Mouse (Mus musculus) stomach, embryonic 16.5 days (tissue): ENCODE measurements around the gene Krt82. TPM values are rescaled to one million over a fixed set of nuclear protein-coding genes. Genes with fewer than 3 reads are reported as not detected.

ENCODE experiments used
- ATAC-seq: fragments of 200-750 bp; cut with Nextera tagmentation; 2 replicates; pipeline ENCODE4 v1.8.0; 2017; ENCODE audit warnings: moderate number of reproducible peaks, moderate TSS enrichment; ENCODE audit not compliant: insufficient read depth, low FRiP score
- H3K27ac ChIP-seq: fragments of 300-500 bp; sonication (generic); 2 replicates; pipeline ENCODE4 v1.5.1; 2014; ENCODE audit warnings: low read length
- H3K27me3 ChIP-seq: fragments of 300-500 bp; sonication (generic); 2 replicates; pipeline ENCODE4 v1.6.1; 2014; ENCODE audit warnings: low read length, control low read depth, mixed read lengths; ENCODE audit not compliant: control insufficient read depth, insufficient read depth
- H3K36me3 ChIP-seq: fragments of 300-500 bp; sonication (generic); 2 replicates; pipeline ENCODE4 v1.6.1; 2014; ENCODE audit warnings: low read length; ENCODE audit not compliant: control insufficient read depth, insufficient read depth
- H3K4me1 ChIP-seq: fragments of 300-500 bp; sonication (generic); 2 replicates; pipeline ENCODE4 v1.6.1; 2014; ENCODE audit warnings: low read length, control low read depth, mixed read lengths; ENCODE audit not compliant: control insufficient read depth, insufficient read depth
- H3K4me2 ChIP-seq: fragments of 300-500 bp; sonication (generic); 2 replicates; pipeline ENCODE4 v1.6.1; 2014; ENCODE audit warnings: low read depth, low read length, mixed read lengths
- H3K4me3 ChIP-seq: fragments of 300-500 bp; sonication (generic); replicated peaks from 2 replicates; pipeline ENCODE4 v1.5.1; 2014; ENCODE audit warnings: mild to moderate bottlenecking, low read length
- H3K9ac ChIP-seq: fragments of 300-500 bp; sonication (generic); 2 replicates; pipeline ENCODE4 v1.6.1; 2014; ENCODE audit warnings: low read length
- H3K9me3 ChIP-seq: fragments of 300-500 bp; sonication (generic); replicated peaks from 2 replicates; pipeline ENCODE4 v1.6.1; 2016; ENCODE audit warnings: low read length, control low read depth; ENCODE audit not compliant: control insufficient read depth
- WGBS: fragments of 180-500 bp; shearing (Covaris S2); extraction: QIAGEN DNeasy Blood & Tissue Kit; methylation state at CpG from one replicate; pipeline ENCODE4 v1.1.7; 2014; 5-methylcytosine and 5-hydroxymethylcytosine counted together
- polyA plus RNA-seq: library from polyadenylated mRNA; unstranded; fragments of >200 nt; fragmentation: Nextera tagmentation; extraction: Ambion mirVana; gene quantifications from 2 replicates; pipeline ENCODE4 v1.2.1, GENCODE M21; 2015

Krt82 gene
- not detected in 2 replicates for polyA plus RNA-seq

DNA sequence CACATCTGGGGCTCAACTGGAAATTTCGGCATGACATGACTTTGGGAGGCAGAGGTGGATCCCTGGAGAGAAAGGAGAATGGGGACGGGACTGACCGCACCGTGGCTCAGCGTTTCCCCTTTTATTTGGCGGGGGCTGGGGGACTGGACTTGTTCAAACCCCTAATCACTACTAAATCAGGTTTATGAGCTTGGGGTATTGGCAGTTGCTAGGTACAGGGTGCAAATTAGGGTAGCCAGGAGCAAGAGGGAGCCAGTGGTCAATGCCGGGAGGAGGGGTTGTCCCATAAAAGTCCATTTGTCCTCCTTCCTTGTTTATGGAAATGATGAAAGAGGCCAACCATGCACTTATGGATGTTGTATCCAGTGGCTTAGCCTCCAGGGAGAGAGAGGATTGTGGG is at the start of gene Krt82:
Gene Krt82, minus strand, starts transcription at position 101 of the 400 bp plus-strand sequence.
- H3K9ac ChIP-seq, result no peak within 1 kb of the TSS
- H3K36me3 ChIP-seq, result no peaks in the 10 kb centered on the region
- H3K9me3 ChIP-seq, result no peaks in the 10 kb centered on the region
- ATAC-seq, result no peak
- no peaks in the 10 kb centered on the region for H3K27me3 ChIP-seq
- no peak within 1 kb of the TSS for H3K27ac ChIP-seq
- no peak within 1 kb of the TSS for H3K4me3 ChIP-seq
- H3K4me2 ChIP-seq, result no peak within 1 kb of the TSS
- WGBS, result 85% methylated on average over 7 of the region's 7 CpGs
- H3K4me1 ChIP-seq, result peaks cover 9% of the 10 kb centered on the region

DNA sequence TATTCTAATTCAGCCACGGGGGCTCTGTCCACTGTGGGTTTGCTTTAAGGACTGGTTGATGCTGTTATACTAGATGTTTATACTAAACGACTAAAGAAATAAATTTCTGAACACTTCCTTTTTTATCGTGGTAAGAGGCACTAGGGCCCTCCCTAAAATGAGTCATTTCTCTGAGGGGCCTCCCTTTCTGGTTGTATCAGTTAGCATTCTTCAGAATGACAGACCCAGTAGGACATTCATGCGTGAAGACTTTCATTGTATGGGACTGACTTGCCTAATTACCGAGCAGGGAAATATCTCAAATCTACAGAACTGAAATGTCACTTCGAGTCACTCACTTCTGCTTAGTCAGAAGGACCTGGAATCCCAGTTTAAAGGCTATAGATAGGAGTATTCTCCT is 48.7 kb upstream of the Krt82 start:
- Histone ChIP-seq H3K27ac (no peak overlapping the region), H3K9me3 (no peaks in the 10 kb centered on the region), H3K36me3 (no peaks in the 10 kb centered on the region), H3K9ac (no peak overlapping the region), H3K4me1 (no peaks in the 10 kb centered on the region), H3K27me3 (no peaks in the 10 kb centered on the region), H3K4me3 (no peak overlapping the region), H3K4me2 (no peak overlapping the region)
- WGBS, result 38% methylated on average over 6 of the region's 6 CpGs
- no peak for ATAC-seq

DNA sequence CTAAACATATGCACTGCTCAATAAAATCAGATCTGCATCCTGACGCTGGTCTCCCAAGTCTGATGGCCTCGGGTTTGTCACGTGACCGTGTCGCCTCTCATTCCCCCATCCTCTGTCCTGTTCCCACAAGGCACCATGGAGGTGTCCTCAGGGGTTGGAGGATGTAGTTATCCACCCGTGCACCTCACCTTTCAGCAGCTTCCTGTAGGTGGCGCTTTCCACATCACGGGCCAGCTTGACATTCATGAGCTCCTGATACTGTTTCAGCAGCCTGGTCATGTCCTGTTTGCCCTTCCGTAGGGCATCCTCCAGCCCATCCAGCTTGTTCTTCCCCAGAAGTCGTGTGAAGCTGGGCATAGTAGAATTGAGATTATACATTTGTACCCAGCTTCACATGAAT is 37.7 kb upstream of the Krt82 start:
- Histone ChIP-seq H3K4me1 (0 out of 2 replicates have a peak, but pooled peaks cover 3% of the 10 kb centered on the region), H3K4me2 (no peak overlapping the region), H3K9ac (no peak overlapping the region), H3K27me3 (no peaks in the 10 kb centered on the region), H3K36me3 (no peaks in the 10 kb centered on the region), H3K27ac (no peak overlapping the region), H3K9me3 (no peaks in the 10 kb centered on the region), H3K4me3 (no peak overlapping the region)
- 77% methylated on average over 10 of the region's 10 CpGs for WGBS
- no peak for ATAC-seq

DNA sequence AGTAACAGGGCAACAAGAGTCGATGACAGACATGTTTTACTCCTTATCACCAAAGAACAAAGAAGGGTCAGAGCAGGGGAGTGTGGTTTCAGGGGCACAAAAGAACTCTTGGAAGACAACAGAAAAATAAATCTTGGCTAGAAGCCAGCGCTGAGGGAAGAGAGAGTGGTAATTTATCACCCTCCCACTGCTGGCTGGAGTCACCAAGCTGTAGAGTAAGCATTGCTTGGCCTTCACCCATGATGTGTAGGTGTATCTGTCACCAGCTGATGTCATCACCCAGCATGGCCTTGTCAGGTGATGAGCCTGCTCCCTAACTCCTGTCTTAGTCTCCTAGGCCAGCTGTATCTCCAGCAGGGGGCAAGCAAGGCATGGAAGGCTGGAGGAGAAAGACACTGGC is 34.0 kb upstream of the Krt82 start:
- WGBS, result 17% methylated on average over 2 of the region's 2 CpGs
- ATAC-seq, result no peak
- Histone ChIP-seq H3K27ac (no peak overlapping the region), H3K36me3 (no peaks in the 10 kb centered on the region), H3K9me3 (no peaks in the 10 kb centered on the region), H3K27me3 (no peaks in the 10 kb centered on the region), H3K4me3 (no peak overlapping the region), H3K9ac (no peak overlapping the region), H3K4me2 (no peak overlapping the region), H3K4me1 (0 out of 2 replicates have a peak, but pooled peaks cover 3% of the 10 kb centered on the region)

DNA sequence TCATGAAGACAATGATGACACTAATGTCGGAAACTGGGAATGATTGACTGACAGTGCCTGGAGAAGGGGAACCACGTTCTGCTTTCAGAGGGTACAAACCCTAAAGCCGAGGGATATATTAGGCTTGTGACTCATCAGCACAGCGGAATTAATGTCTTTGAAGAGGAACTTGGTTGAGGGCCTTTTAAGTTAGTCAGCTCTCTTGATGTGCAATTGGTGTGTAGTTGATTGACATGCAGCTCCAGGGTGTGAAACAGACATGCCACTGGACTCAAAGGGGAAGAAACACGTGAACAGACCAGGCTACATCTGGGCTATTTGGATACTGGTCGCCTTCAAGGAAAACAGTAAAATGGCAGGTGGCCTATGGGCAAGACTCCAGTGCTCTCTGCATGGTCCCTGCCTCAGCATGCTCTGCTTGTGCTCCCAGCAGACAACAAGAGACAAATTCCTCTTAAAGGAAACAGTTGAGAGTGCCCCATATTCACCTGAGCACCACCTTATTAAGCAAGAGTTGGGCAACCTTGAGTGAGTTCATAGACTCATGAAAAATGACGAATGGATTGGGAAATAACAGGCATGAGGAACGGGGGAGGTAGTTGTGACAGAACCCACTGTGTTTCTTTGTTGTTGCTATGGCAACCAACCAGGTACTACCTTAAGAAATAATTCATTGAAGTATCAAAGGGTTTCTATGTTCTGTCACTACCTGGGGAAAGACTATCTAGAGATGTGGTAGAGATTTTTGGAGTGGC is 32.9 kb upstream of the Krt82 start:
- Histone ChIP-seq H3K36me3 (no peaks in the 10 kb centered on the region), H3K27ac (no peak overlapping the region), H3K9me3 (no peaks in the 10 kb centered on the region), H3K9ac (no peak overlapping the region), H3K4me2 (no peak overlapping the region), H3K4me1 (0 out of 2 replicates have a peak, but pooled peaks cover 3% of the 10 kb centered on the region), H3K4me3 (no peak overlapping the region), H3K27me3 (no peaks in the 10 kb centered on the region)
- no peak for ATAC-seq
- WGBS, result 72% methylated on average over 8 of the region's 8 CpGs

DNA sequence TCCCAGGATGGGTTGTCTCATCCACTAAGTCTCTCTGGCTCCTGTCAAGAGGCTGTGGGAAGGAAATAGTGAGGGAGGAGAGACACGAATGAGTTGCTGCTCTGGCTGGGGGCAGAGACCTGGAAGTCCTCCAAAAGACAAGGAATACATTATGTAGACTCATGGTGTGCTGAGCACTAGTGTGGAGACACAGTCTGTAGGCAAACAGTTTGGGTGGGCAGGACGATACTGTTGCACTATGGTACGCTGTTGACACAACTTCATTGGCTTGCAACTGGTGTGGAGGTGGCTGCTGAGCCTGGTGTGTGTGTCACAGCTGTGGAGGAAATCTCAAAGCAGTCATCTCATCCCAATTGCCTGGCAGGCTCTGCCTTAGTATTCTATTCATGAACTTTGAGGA is 31.2 kb upstream of the Krt82 start:
- no peaks in the 10 kb centered on the region for H3K9me3 ChIP-seq
- H3K4me3 ChIP-seq, result no peak overlapping the region
- no peak for ATAC-seq
- 75% methylated on average over 3 of the region's 3 CpGs for WGBS
- no peak overlapping the region for H3K9ac ChIP-seq
- no peak overlapping the region for H3K27ac ChIP-seq
- no peaks in the 10 kb centered on the region for H3K27me3 ChIP-seq
- H3K4me1 ChIP-seq, result 0 out of 2 replicates have a peak, but pooled peaks cover 3% of the 10 kb centered on the region
- H3K36me3 ChIP-seq, result no peaks in the 10 kb centered on the region
- no peak overlapping the region for H3K4me2 ChIP-seq

DNA sequence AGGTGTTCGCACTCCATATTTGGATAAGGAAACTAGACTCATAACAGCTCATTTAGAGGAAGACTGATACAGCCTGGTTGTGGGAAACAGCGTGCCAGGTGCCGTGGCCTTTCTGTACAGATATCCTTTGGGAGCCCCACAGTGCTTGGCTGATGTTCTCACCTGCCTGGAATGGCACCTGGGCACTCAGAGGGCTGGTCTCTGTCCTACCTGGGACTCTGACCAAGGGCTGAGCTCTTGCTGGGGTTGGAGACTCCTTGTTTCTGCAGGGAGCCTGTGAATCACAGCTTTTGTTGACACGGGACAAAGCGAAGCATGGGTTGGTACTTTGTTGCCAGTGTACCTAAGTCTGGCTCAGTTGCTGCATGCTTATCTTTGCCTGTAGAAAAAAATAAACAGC is 25.0 kb upstream of the Krt82 start:
- Histone ChIP-seq H3K9ac (no peak overlapping the region), H3K4me3 (no peak overlapping the region), H3K9me3 (no peaks in the 10 kb centered on the region), H3K36me3 (no peaks in the 10 kb centered on the region), H3K27ac (no peak overlapping the region), H3K27me3 (no peaks in the 10 kb centered on the region), H3K4me2 (no peak overlapping the region), H3K4me1 (no peaks in the 10 kb centered on the region)
- no peak for ATAC-seq
- WGBS, result 65% methylated on average over 5 of the region's 5 CpGs

DNA sequence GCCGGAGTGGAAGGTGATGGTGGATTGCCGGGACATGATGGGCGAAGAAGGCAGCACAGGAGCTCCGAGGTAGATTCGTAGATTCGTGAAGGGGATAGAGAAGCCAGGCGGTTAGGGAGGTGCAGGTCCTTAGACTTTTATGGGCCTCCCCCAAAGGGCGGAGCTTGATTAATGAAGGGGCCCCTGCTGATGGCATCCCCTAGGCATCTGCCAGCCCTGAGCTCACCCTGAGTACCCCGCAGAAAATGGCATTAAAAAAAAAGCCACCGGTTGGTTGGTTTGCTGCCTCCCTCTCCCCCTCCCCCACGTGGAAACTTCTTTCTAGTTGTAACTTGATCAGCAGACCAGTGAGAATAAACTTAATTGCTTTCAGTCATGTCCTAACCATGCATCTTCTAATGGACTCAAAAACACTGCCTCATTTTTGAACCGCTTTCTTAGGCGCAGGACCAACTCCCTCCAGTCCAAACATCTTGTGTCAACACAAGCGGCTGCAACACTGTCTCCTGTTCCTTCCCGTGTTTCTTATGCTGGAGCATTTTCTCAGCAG is 23.4 kb upstream of the Krt82 start, which contains the start of gene Krt75:
Gene Krt75, minus strand, starts transcription at position 109 of the 550 bp plus-strand sequence.
- ATAC-seq, result no peak
- H3K9me3 ChIP-seq, result no peaks in the 10 kb centered on the region
- H3K27ac ChIP-seq, result no peak within 1 kb of the TSS
- WGBS, result 57% methylated on average over 15 of the region's 15 CpGs
- H3K36me3 ChIP-seq, result no peaks in the 10 kb centered on the region
- no peaks in the 10 kb centered on the region for H3K27me3 ChIP-seq
- H3K4me2 ChIP-seq, result no peak within 1 kb of the TSS
- H3K9ac ChIP-seq, result no peak within 1 kb of the TSS
- no peak within 1 kb of the TSS for H3K4me3 ChIP-seq
- H3K4me1 ChIP-seq, result no peaks in the 10 kb centered on the region

DNA sequence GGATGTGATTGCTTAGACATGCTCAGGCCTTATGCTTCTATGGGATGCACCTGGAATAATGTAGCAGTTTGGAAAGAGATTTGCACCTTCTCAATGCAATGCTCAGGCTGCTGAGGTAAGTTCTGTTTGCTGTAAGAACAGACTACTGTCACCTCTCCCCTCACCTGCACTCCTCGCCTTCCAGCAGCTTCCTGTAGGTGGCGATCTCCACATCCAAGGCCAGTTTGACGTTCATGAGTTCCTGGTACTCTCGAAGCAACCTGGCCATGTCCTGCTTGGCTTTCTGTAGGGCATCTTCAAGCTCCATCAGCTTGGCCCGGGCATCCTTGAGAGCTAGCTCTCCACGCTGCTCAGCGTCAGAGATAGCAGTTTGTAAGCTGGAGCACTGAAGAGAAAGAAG is 17.3 kb upstream of the Krt82 start:
- Histone ChIP-seq H3K4me1 (no peaks in the 10 kb centered on the region), H3K9me3 (no peaks in the 10 kb centered on the region), H3K27ac (no peak overlapping the region), H3K27me3 (no peaks in the 10 kb centered on the region), H3K4me2 (no peak overlapping the region), H3K36me3 (no peaks in the 10 kb centered on the region), H3K4me3 (no peak overlapping the region), H3K9ac (no peak overlapping the region)
- WGBS, result 37% methylated on average over 7 of the region's 7 CpGs
- no peak for ATAC-seq
